Mouse (Mus musculus) testis, adult 2 months (tissue): ENCODE results near the gene Igfbp5. TPM values are rescaled to one million over a fixed set of nuclear protein-coding genes. Genes with fewer than 3 reads are reported as not detected.
A peak's percentile ranks its signal among the peaks of the same experiment; 100 is the strongest.

Experiments used
- H3K27ac ChIP-seq: fragments of 200-500 bp; 2 replicates; pipeline ENCODE4 v1.5.1; 2012; ENCODE audit warnings: low read depth, low read length; ENCODE audit not compliant: control insufficient read depth, insufficient read depth
- H3K27me3 ChIP-seq: fragments of 200-500 bp; 2 replicates; pipeline ENCODE4 v1.6.1; 2012; ENCODE audit warnings: mild to moderate bottlenecking, low read length, moderate library complexity; ENCODE audit not compliant: control insufficient read depth, insufficient read depth
- H3K36me3 ChIP-seq: fragments of 200-500 bp; 2 replicates; pipeline ENCODE4 v1.6.1; 2012; ENCODE audit warnings: mild to moderate bottlenecking, low read length; ENCODE audit not compliant: control insufficient read depth, insufficient read depth
- H3K4me1 ChIP-seq: fragments of 200-500 bp; 2 replicates; pipeline ENCODE4 v1.6.1; 2012; ENCODE audit warnings: low read length; ENCODE audit not compliant: control insufficient read depth, insufficient read depth
- H3K4me3 ChIP-seq: fragments of 200-500 bp; 2 replicates; pipeline ENCODE4 v1.5.1; 2012; ENCODE audit warnings: low read depth, mild to moderate bottlenecking, low read length, moderate library complexity, mixed read lengths; ENCODE audit not compliant: control insufficient read depth
- CTCF ChIP-seq: fragments of 200-500 bp; IDR thresholded peaks from 2 replicates; pipeline ENCODE4 v1.5.1; 2012; ENCODE audit warnings: low read depth, mild to moderate bottlenecking, inconsistent platforms, low read length, moderate library complexity; ENCODE audit not compliant: control insufficient read depth, insufficient read depth, insufficient replicate concordance
- POLR2A ChIP-seq: fragments of 200-500 bp; IDR thresholded peaks from 2 replicates; pipeline ENCODE4 v1.6.1; 2012; ENCODE audit warnings: low read depth, mild to moderate bottlenecking, inconsistent platforms, low read length, moderate library complexity; ENCODE audit not compliant: control insufficient read depth
- polyA plus RNA-seq: library from polyadenylated mRNA; depleted of rRNA; stranded (reverse); fragments of >200 nt; gene quantifications from 2 replicates; pipeline ENCODE4 v1.2.3, GENCODE M21; 2012

Gene Igfbp5
- polyA plus RNA-seq, 1 experiment, result 1.3 TPM

- H3K4me1 ChIP-seq, result peaks cover 20% of the 10 kb centered on the region
- no peaks in the 10 kb centered on the region for H3K27me3 ChIP-seq
- H3K36me3 ChIP-seq, result no peaks in the 10 kb centered on the region
- TF ChIP-seq CTCF (no peak), POLR2A (no peak)
- no peak overlapping the region for H3K4me3 ChIP-seq
- no peak overlapping the region for H3K27ac ChIP-seq
These were observed 2.2 kb downstream of the Igfbp5 start for GRCm38 (mm10) chr1:72872521-72872920.

GRCm38 (mm10) chr1:72871697-72872411 lies 2.8 kb downstream of the Igfbp5 start:
- peaks cover 20% of the 10 kb centered on the region for H3K4me1 ChIP-seq
- TF ChIP-seq POLR2A, result no peak
- TF ChIP-seq CTCF, result no peak
- no peaks in the 10 kb centered on the region for H3K27me3 ChIP-seq

GRCm38 (mm10) chr1:72871337-72871696 lies 3.4 kb downstream of the Igfbp5 start:
- H3K36me3 ChIP-seq, result no peaks in the 10 kb centered on the region
- peak overlapping the region; percentile 7 for H3K4me3 ChIP-seq
- peaks cover 20% of the 10 kb centered on the region for H3K4me1 ChIP-seq
- H3K27ac ChIP-seq, result no peak overlapping the region
- TF ChIP-seq POLR2A, result no peak
- no peaks in the 10 kb centered on the region for H3K27me3 ChIP-seq

More at GRCm38 (mm10) chr1:72871697-72872411, 2.8 kb downstream of the Igfbp5 start:
- H3K36me3 ChIP-seq, result no peaks in the 10 kb centered on the region
- peak overlapping the region; percentile 11 for H3K4me3 ChIP-seq
- H3K27ac ChIP-seq, result no peak overlapping the region

- Histone ChIP-seq H3K27me3 (no peaks in the 10 kb centered on the region), H3K4me1 (peaks cover 20% of the 10 kb centered on the region), H3K36me3 (no peaks in the 10 kb centered on the region), H3K4me3 (peak overlapping the region; percentile 54), H3K27ac (no peak overlapping the region)
- TF ChIP-seq CTCF, result no peak
- no peak for TF ChIP-seq POLR2A
These were observed 3.9 kb downstream of the Igfbp5 start for GRCm38 (mm10) chr1:72870615-72871336.

GRCm38 (mm10) chr1:72869681-72870614 lies 4.7 kb downstream of the Igfbp5 start:
- no peak overlapping the region for H3K27ac ChIP-seq
- H3K4me1 ChIP-seq, result peaks cover 20% of the 10 kb centered on the region
- H3K36me3 ChIP-seq, result no peaks in the 10 kb centered on the region
- TF ChIP-seq POLR2A (no peak), CTCF (no peak)
- H3K27me3 ChIP-seq, result no peaks in the 10 kb centered on the region
- peak overlapping the region; percentile 54 for H3K4me3 ChIP-seq

- H3K36me3 ChIP-seq, result no peaks in the 10 kb centered on the region
- TF ChIP-seq POLR2A (no peak), CTCF (no peak)
- H3K27ac ChIP-seq, result no peak overlapping the region
- no peaks in the 10 kb centered on the region for H3K27me3 ChIP-seq
- H3K4me1 ChIP-seq, result peaks cover 20% of the 10 kb centered on the region
- H3K4me3 ChIP-seq, result no peak overlapping the region
These were observed 5.4 kb downstream of the Igfbp5 start for GRCm38 (mm10) chr1:72869275-72869674.
